Mouse (Mus musculus) stomach, postnatal 0 days (tissue): ENCODE data around the gene Atp5k.

Experiments used
- CTCF ChIP-seq: IDR thresholded peaks from 2 replicates; pipeline ENCODE4 v1.5.1; 2016; ENCODE audit warnings: antibody characterized with exemption, low read depth, mild to moderate bottlenecking, moderate library complexity
- EP300 ChIP-seq: optimal IDR thresholded peaks from 2 replicates; pipeline ENCODE3; 2016; ENCODE audit warnings: antibody characterized with exemption

DNA sequence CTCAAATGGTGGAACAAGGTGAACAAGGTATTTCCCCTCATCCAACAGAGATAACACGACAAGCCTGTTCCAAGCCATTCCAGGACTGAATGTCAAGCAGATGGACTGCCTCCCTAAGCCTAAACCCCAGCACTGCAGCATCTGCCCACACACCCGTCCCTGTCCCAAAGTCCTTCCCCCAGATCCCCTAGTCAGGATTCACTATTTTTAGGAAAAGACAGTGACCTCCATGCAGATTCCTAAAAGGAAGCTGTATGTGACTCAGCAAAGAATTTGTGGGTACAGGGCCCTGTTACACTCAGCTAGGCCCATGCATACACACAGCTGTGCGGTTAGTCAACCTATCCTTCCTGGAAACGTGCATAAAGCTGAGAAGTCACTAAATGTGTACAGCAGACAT is 47.8 kb downstream of the Atp5k start:
- no peak for TF ChIP-seq CTCF
- no peak for TF ChIP-seq EP300
